Mouse (Mus musculus) olfactory bulb, adult 2 months (tissue): ENCODE data around the gene Adss.

Experiments used
- CTCF ChIP-seq: fragments of 200-500 bp; IDR thresholded peaks from 2 replicates; pipeline ENCODE4 v1.5.1; 2012; ENCODE audit warnings: low read depth, mild to moderate bottlenecking, low read length, moderate library complexity; ENCODE audit not compliant: insufficient read depth
- POLR2A ChIP-seq: fragments of 200-500 bp; IDR thresholded peaks from 2 replicates; pipeline ENCODE4 v1.6.1; 2012; ENCODE audit warnings: mild to moderate bottlenecking, low read depth, low read length, moderate library complexity; ENCODE audit not compliant: insufficient read depth

DNA sequence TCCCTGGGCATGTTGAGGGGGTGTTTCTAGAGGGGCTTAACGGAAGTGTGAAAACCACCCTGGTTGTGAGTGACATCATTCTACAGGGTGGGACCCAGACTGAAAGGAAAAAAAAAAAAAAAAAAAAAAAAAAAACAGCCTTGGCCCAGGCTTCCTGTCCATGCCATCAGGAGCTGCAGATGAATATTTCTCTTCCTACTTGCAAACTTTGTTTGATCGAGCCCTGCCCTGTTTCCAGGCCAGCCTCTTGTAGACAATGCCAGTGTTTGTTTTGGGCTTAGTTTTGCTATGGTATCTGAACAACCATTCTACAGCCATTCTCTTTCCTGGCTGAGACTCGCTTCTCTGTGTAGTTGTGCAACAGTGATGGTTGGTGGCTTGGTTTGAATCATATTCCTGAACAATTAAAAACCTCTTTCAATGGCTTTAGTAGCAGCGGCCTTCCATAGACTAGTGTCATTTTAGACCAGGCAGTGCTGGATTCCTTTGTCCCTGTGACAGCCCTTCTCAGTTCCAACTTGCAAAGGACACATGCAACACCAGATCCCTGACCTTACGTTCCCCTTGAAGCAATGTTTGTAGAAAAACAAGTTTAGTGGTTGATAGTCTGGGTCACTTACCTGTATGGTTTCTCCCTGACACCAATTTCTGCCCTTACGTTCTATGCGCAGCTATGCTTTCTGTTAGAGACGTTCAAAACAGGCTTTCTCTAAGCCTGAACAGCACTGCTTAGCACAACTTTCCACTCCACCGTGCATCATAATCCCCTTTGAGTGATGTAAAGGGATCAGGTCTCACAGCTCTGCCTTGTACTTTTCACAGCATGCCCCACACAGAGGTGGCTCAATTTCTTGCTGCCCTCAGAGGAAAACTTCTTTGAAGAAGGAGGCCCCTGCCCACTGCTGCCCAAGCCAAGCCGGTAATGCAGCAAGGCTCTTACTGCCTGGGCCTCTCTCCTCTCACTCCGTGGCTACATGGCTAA, 67.0 kb downstream of the Adss start, which contains the start of gene 1700016C15Rik:
- TF ChIP-seq CTCF (no peak), POLR2A (no peak)
